Mouse (Mus musculus) layer of hippocampus, adult 9-10 months (tissue): ENCODE measurements at regions not wholly inside any gene's neighbourhood (a gene's known extent, or its start where the extent isn't known, plus 50 kb on each side); places are given as distances from the start of the nearest gene placed in this dataset.

Experiments
- DNase-seq: peaks from one replicate; pipeline ENCODE4 v3.0.0; 2022; ENCODE audit warnings: low spot score

- no peak for DNase-seq
Measured at GRCm38 (mm10) chr9:16994169-16994568, 493.1 kb upstream of the Fat3 start.

- DNase-seq: no peak
Measured at GRCm38 (mm10) chr9:16988114-16988513, 487.0 kb upstream of the Fat3 start.

GRCm38 (mm10) chr9:16977321-16977720, 476.2 kb upstream of the Fat3 start:
- DNase-seq: no peak

- no peak for DNase-seq
Measured at GRCm38 (mm10) chr9:16970373-16970772, 469.3 kb upstream of the Fat3 start.

GRCm38 (mm10) chr9:16933602-16934001, 432.5 kb upstream of the Fat3 start:
- no peak for DNase-seq

GRCm38 (mm10) chr9:16931586-16931985, 430.5 kb upstream of the Fat3 start:
- peak; percentile 58 for DNase-seq

GRCm38 (mm10) chr9:16926315-16926984, 425.4 kb upstream of the Fat3 start:
- no peak for DNase-seq

- no peak for DNase-seq
Measured at GRCm38 (mm10) chr9:16925279-16925678, 424.2 kb upstream of the Fat3 start.

GRCm38 (mm10) chr9:16906155-16906554, 405.1 kb upstream of the Fat3 start:
- no peak for DNase-seq

- DNase-seq: no peak
Measured at GRCm38 (mm10) chr9:16899060-16899459, 398.0 kb upstream of the Fat3 start.

GRCm38 (mm10) chr9:16852458-16853026, 351.5 kb upstream of the Fat3 start:
- DNase-seq: no peak

GRCm38 (mm10) chr9:16808494-16808893, 307.4 kb upstream of the Fat3 start:
- no peak for DNase-seq

- DNase-seq: no peak
Measured at GRCm38 (mm10) chr9:16772867-16773266, 271.8 kb upstream of the Fat3 start.

GRCm38 (mm10) chr9:16727653-16728052, 226.6 kb upstream of the Fat3 start:
- no peak for DNase-seq

- no peak for DNase-seq
Measured at GRCm38 (mm10) chr9:16702431-16702830, 201.3 kb upstream of the Fat3 start.

GRCm38 (mm10) chr9:16661527-16661926, 160.4 kb upstream of the Fat3 start:
- DNase-seq: no peak

- no peak for DNase-seq
Measured at GRCm38 (mm10) chr9:16660940-16661339, 159.9 kb upstream of the Fat3 start.
